21 mouse cellular contexts compared by ENCODE assay signal in the genomic region with DNA sequence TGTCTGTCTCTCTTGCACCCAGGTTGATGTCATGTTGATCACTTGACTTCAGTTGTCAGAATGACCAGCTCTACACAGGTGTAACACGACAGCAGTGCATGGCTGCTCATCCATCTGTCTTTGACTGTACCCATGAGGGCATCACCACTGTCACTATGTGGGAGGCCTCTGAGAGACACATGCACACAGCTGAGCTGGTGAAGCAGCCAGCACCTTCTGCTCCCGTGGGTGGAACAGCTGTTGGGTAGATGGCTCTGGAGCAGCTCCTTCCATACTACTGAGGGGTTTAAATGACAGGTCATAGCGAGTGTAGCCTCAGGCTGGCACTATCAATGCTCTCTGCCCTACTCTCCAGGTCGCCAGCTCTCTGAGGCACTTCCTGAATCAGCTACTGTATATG.
"Had no signal": no experiment of that assay in that cellular context is flagged by ENCODE, and none has a peak within 500 bp of the region (broad histone marks: within the 10 kb centered on the region; RNA-seq: fewer than 3 reads in every experiment).

No protein-coding gene starts in this region.

- H3K4me1 ChIP-seq: limb, embryonic 12.5 days; limb, embryonic 15.5 days; neural tube, embryonic 12.5 days; neural tube, embryonic 15.5 days had no signal

- H3K36me3 ChIP-seq: limb, embryonic 12.5 days; limb, embryonic 15.5 days; neural tube, embryonic 12.5 days; neural tube, embryonic 15.5 days had no signal

- H3K9me3 ChIP-seq: limb, embryonic 12.5 days; limb, embryonic 15.5 days; neural tube, embryonic 12.5 days; neural tube, embryonic 15.5 days had no signal

- H3K4me2 ChIP-seq: limb, embryonic 12.5 days; limb, embryonic 15.5 days; liver, embryonic 11.5 days; lung, embryonic 14.5 days; midbrain, embryonic 11.5 days; neural tube, embryonic 12.5 days; neural tube, embryonic 15.5 days had no signal

- H3K4me3 ChIP-seq: layer of hippocampus, adult 2 months; limb, embryonic 12.5 days; limb, embryonic 15.5 days; neural tube, embryonic 12.5 days; neural tube, embryonic 15.5 days had no signal

- H3K27me3 ChIP-seq: limb, embryonic 12.5 days; limb, embryonic 15.5 days; neural tube, embryonic 12.5 days; neural tube, embryonic 15.5 days had no signal

- ATAC-seq: intestine, embryonic 16.5 days; liver, postnatal 0 days; lung, postnatal 0 days had no signal

- DNase-seq: kidney, adult 18-20 months; kidney, adult 9 months; kidney, postnatal 25 days; left cerebral cortex, postnatal 4 days; liver, postnatal 0 days; lung, embryonic 14.5 days; midbrain, embryonic 14.5 days; thymus, postnatal 25 days had no signal

- H3K9ac ChIP-seq: limb, embryonic 12.5 days; limb, embryonic 15.5 days; liver, embryonic 14.5 days; liver, postnatal 0 days; lung, embryonic 14.5 days; neural tube, embryonic 12.5 days; neural tube, embryonic 15.5 days had no signal

- H3K27ac ChIP-seq: kidney, postnatal 0 days; layer of hippocampus, adult 2 months; limb, embryonic 12.5 days; limb, embryonic 15.5 days; liver, embryonic 14.5 days; macrophage; neural tube, embryonic 12.5 days; neural tube, embryonic 15.5 days; stomach, postnatal 0 days had no signal
